Mouse (Mus musculus): Measurements from ENCODE around the gene Epha3. TPM values are rescaled to one million over a fixed set of nuclear protein-coding genes. Genes with fewer than 3 reads are reported as not detected.
A peak's percentile ranks its signal among the peaks of the same experiment; 100 is the strongest.

The Epha3 gene
- polyA plus RNA-seq, 1 experiment from 2014 or later, result 19.2 TPM

- Histone ChIP-seq H3K36me3 (ENCODE audit: control insufficient read depth, insufficient read depth, low read length) (no peaks in the 10 kb centered on the region), H3K4me1 (ENCODE audit: control insufficient read depth, insufficient read depth, low read depth, low read length) (no peaks in the 10 kb centered on the region), H3K4me3 (ENCODE audit: low read length) (no peak overlapping the region), H3K4me2 (ENCODE audit: low read length) (no peak overlapping the region), H3K27ac (ENCODE audit: low read depth, low read length) (no peak overlapping the region), H3K9me3 (ENCODE audit: control insufficient read depth, low read length) (no peaks in the 10 kb centered on the region), H3K27me3 (replicated peaks; ENCODE audit: control insufficient read depth, insufficient read depth, low read length) (no peaks in the 10 kb centered on the region), H3K9ac (ENCODE audit: low read depth, low read length) (no peak overlapping the region)
- no peak for ATAC-seq
Observed at GRCm38 (mm10) chr16:63646577-63646976, 217.4 kb downstream of the Epha3 start.

DNA sequence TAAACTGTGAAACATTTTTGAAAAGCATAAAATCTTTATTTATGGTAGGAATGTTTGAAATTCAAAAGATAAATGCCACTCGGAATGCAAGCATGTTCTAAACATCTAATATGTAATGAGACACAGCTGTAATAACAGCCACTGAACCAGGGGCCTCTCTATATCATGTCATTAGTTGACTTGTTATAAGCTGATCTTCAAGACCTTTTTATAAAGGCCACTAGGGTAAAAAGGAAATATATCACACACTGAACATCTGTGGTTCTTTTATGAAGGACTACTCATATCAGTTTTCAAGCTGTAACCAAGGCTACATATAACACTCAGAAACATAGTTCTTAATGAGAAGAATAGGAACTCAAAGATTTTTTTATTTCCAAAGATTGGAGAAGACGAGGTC, 221.3 kb downstream of the Epha3 start:
- Histone ChIP-seq H3K27me3 (replicated peaks; ENCODE audit: control insufficient read depth, insufficient read depth, low read length) (no peaks in the 10 kb centered on the region), H3K4me2 (ENCODE audit: low read length) (no peak overlapping the region), H3K27ac (ENCODE audit: low read depth, low read length) (no peak overlapping the region), H3K9ac (ENCODE audit: low read depth, low read length) (no peak overlapping the region), H3K9me3 (ENCODE audit: control insufficient read depth, low read length) (no peaks in the 10 kb centered on the region), H3K36me3 (ENCODE audit: control insufficient read depth, insufficient read depth, low read length) (no peaks in the 10 kb centered on the region), H3K4me1 (ENCODE audit: control insufficient read depth, insufficient read depth, low read depth, low read length) (no peaks in the 10 kb centered on the region), H3K4me3 (ENCODE audit: low read length) (no peak overlapping the region)
- 76% methylated on average over 2 of the region's 2 CpGs for WGBS
- ATAC-seq, result no peak

GRCm38 (mm10) chr16:63641603-63642002, 222.4 kb downstream of the Epha3 start:
- Histone ChIP-seq H3K4me2 (ENCODE audit: low read length) (no peak overlapping the region), H3K27ac (ENCODE audit: low read depth, low read length) (no peak overlapping the region), H3K36me3 (ENCODE audit: control insufficient read depth, insufficient read depth, low read length) (no peaks in the 10 kb centered on the region), H3K4me1 (ENCODE audit: control insufficient read depth, insufficient read depth, low read depth, low read length) (no peaks in the 10 kb centered on the region), H3K9me3 (ENCODE audit: control insufficient read depth, low read length) (no peaks in the 10 kb centered on the region), H3K9ac (ENCODE audit: low read depth, low read length) (no peak overlapping the region), H3K27me3 (replicated peaks; ENCODE audit: control insufficient read depth, insufficient read depth, low read length) (no peaks in the 10 kb centered on the region), H3K4me3 (ENCODE audit: low read length) (no peak overlapping the region)
- ATAC-seq, result no peak
- WGBS, result 65% methylated on average over 3 of the region's 3 CpGs

- Histone ChIP-seq H3K36me3 (ENCODE audit: control insufficient read depth, insufficient read depth, low read length) (no peaks in the 10 kb centered on the region), H3K4me3 (ENCODE audit: low read length) (no peak overlapping the region), H3K9ac (ENCODE audit: low read depth, low read length) (no peak overlapping the region), H3K27ac (ENCODE audit: low read depth, low read length) (no peak overlapping the region), H3K4me1 (ENCODE audit: control insufficient read depth, insufficient read depth, low read depth, low read length) (no peaks in the 10 kb centered on the region), H3K9me3 (ENCODE audit: control insufficient read depth, low read length) (no peaks in the 10 kb centered on the region), H3K27me3 (replicated peaks; ENCODE audit: control insufficient read depth, insufficient read depth, low read length) (no peaks in the 10 kb centered on the region), H3K4me2 (ENCODE audit: low read length) (no peak overlapping the region)
- 36% methylated on average over 6 of the region's 6 CpGs for WGBS
- no peak for ATAC-seq
Observed at GRCm38 (mm10) chr16:63638701-63639100, 225.3 kb downstream of the Epha3 start.

DNA sequence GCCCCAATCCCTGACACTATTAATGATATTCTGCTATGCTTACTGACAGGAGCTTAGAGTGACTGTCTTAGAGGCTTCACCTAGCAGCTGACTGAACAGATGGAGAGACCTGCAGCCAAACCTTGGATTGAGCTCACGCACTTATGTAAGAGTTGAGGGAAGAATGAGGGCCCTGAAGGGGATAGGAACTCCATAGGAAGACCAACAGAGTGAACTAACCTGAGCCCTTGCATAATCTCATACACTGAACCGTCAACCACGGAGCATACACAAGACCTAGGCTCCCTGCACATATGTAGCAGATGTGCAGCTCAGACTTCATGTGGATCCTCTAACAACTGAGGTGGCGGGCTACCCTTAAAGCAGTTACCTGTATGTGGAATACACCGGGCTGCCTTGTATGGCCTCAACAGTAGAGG, 230.2 kb downstream of the Epha3 start:
- no peak for ATAC-seq
- Histone ChIP-seq H3K9me3 (ENCODE audit: control insufficient read depth, low read length) (no peaks in the 10 kb centered on the region), H3K4me2 (ENCODE audit: low read length) (no peak overlapping the region), H3K27ac (ENCODE audit: low read depth, low read length) (no peak overlapping the region), H3K4me3 (ENCODE audit: low read length) (no peak overlapping the region), H3K9ac (ENCODE audit: low read depth, low read length) (no peak overlapping the region), H3K36me3 (ENCODE audit: control insufficient read depth, insufficient read depth, low read length) (no peaks in the 10 kb centered on the region), H3K27me3 (replicated peaks; ENCODE audit: control insufficient read depth, insufficient read depth, low read length) (no peaks in the 10 kb centered on the region), H3K4me1 (ENCODE audit: control insufficient read depth, insufficient read depth, low read depth, low read length) (no peaks in the 10 kb centered on the region)
- WGBS, result 93% methylated on average over 5 of the region's 5 CpGs

DNA sequence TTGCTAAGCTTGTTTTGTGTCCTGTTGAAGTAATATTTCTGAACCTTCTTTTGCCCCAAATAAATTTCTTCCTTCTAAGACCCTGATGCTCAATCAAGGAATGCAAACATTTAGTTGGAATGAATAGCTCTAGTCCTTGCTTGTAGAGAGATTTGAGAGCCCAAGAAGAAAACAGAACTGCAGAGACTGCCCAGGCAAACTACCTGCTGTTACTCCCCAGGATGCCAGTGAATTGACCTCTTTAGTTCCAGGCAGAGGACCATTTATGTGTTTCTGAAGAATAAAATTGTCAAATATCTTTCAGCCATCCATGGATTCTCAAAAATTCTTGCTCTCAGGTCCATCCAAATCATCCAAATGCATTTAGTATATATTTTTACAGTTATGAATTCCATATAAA, 238.7 kb downstream of the Epha3 start:
- Histone ChIP-seq H3K9ac (ENCODE audit: low read depth, low read length) (no peak overlapping the region), H3K27ac (ENCODE audit: low read depth, low read length) (no peak overlapping the region), H3K27me3 (replicated peaks; ENCODE audit: control insufficient read depth, insufficient read depth, low read length) (no peaks in the 10 kb centered on the region), H3K4me3 (ENCODE audit: low read length) (no peak overlapping the region), H3K36me3 (ENCODE audit: control insufficient read depth, insufficient read depth, low read length) (no peaks in the 10 kb centered on the region), H3K4me2 (ENCODE audit: low read length) (no peak overlapping the region), H3K9me3 (ENCODE audit: control insufficient read depth, low read length) (no peaks in the 10 kb centered on the region), H3K4me1 (ENCODE audit: control insufficient read depth, insufficient read depth, low read depth, low read length) (no peaks in the 10 kb centered on the region)
- ATAC-seq, result no peak

DNA sequence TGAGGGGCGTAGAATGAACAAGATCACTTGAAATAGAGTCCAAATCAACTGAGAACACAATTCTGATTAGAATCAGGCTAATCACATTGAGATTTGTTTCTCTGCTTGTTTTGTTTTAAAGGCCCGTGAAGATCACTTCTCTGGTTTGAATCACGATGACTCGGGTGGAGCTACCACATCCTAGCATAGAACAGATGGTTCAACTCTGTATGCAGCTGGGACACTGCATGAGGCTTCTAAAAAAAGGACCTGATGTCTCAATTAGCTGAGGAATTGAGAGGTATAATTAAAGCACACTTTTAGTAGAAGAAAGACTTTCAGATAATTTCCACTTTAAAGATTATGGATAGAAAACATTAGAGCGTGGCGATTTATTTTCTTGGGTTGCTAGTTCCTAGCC, 242.1 kb downstream of the Epha3 start:
- peak; percentile 76 for ATAC-seq
- Histone ChIP-seq H3K9ac (ENCODE audit: low read depth, low read length) (no peak overlapping the region), H3K27me3 (replicated peaks; ENCODE audit: control insufficient read depth, insufficient read depth, low read length) (no peaks in the 10 kb centered on the region), H3K4me1 (ENCODE audit: control insufficient read depth, insufficient read depth, low read depth, low read length) (no peaks in the 10 kb centered on the region), H3K36me3 (ENCODE audit: control insufficient read depth, insufficient read depth, low read length) (no peaks in the 10 kb centered on the region), H3K9me3 (ENCODE audit: control insufficient read depth, low read length) (no peaks in the 10 kb centered on the region), H3K4me3 (ENCODE audit: low read length) (no peak overlapping the region), H3K27ac (ENCODE audit: low read depth, low read length) (no peak overlapping the region), H3K4me2 (ENCODE audit: low read length) (no peak overlapping the region)
- WGBS, result 53% methylated on average over 6 of the region's 6 CpGs

DNA sequence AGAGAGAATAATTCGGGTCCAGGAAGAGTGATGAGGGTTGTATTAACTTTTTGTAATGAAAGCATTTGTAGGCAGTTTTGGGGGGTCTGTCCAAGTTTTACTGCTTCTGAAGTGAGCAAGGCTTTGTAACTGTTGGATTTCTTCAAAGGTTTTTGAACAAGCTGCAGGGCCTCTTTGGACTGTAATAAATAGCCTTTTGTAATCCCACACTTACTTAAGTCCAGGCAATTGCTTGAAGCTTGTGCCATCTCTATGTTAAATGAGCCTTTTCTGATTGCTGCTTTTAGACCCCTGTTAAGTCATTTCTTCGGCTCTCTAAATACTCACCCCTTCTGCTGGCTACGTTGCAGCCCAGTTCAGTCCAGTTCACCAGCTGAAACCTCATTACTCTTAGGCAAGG, 248.6 kb downstream of the Epha3 start:
- no peaks in the 10 kb centered on the region for H3K4me1 ChIP-seq (ENCODE audit: control insufficient read depth, insufficient read depth, low read depth, low read length)
- no peak overlapping the region for H3K9ac ChIP-seq (ENCODE audit: low read depth, low read length)
- H3K9me3 ChIP-seq (ENCODE audit: control insufficient read depth, low read length), result no peaks in the 10 kb centered on the region
- H3K36me3 ChIP-seq (ENCODE audit: control insufficient read depth, insufficient read depth, low read length), result no peaks in the 10 kb centered on the region
- no peak overlapping the region for H3K4me2 ChIP-seq (ENCODE audit: low read length)
- H3K27me3 ChIP-seq (replicated peaks; ENCODE audit: control insufficient read depth, insufficient read depth, low read length), result no peaks in the 10 kb centered on the region
- no peak for ATAC-seq
- no peak overlapping the region for H3K27ac ChIP-seq (ENCODE audit: low read depth, low read length)
- no peak overlapping the region for H3K4me3 ChIP-seq (ENCODE audit: low read length)
- WGBS, result 44% methylated on average over 3 of the region's 3 CpGs

- Histone ChIP-seq H3K4me1 (ENCODE audit: control insufficient read depth, insufficient read depth, low read depth, low read length) (no peaks in the 10 kb centered on the region), H3K9me3 (ENCODE audit: control insufficient read depth, low read length) (no peaks in the 10 kb centered on the region), H3K36me3 (ENCODE audit: control insufficient read depth, insufficient read depth, low read length) (no peaks in the 10 kb centered on the region), H3K9ac (ENCODE audit: low read depth, low read length) (no peak overlapping the region), H3K4me2 (ENCODE audit: low read length) (no peak overlapping the region), H3K27me3 (replicated peaks; ENCODE audit: control insufficient read depth, insufficient read depth, low read length) (no peaks in the 10 kb centered on the region), H3K4me3 (ENCODE audit: low read length) (no peak overlapping the region), H3K27ac (ENCODE audit: low read depth, low read length) (no peak overlapping the region)
- 92% methylated on average over 4 of the region's 4 CpGs for WGBS
- no peak for ATAC-seq
Observed at GRCm38 (mm10) chr16:63613006-63613405, 251.0 kb downstream of the Epha3 start.

DNA sequence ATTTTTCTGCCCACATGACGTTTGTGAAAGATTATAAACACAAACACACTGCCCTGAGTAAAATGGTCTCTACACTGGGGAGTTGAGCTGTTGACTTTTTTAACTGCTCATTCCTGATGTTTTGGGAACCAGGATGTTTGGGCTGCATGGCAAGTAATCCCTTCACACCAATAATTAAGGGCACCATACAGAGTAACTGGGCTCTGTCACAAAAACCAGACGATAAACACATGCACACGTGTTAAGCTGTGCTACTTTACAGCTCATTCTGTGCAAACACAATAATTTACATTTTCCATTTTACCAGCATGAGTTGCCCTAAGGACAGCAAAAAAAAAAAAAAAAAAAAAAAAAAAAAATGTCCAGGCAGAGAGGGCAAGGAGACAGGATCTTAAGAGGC, 263.7 kb downstream of the Epha3 start:
- H3K27ac ChIP-seq (ENCODE audit: low read depth, low read length), result no peak overlapping the region
- WGBS, result 38% methylated on average over 3 of the region's 3 CpGs
- no peak overlapping the region for H3K9ac ChIP-seq (ENCODE audit: low read depth, low read length)
- H3K4me1 ChIP-seq (ENCODE audit: control insufficient read depth, insufficient read depth, low read depth, low read length), result no peaks in the 10 kb centered on the region
- H3K9me3 ChIP-seq (ENCODE audit: control insufficient read depth, low read length), result no peaks in the 10 kb centered on the region
- H3K27me3 ChIP-seq (replicated peaks; ENCODE audit: control insufficient read depth, insufficient read depth, low read length), result no peaks in the 10 kb centered on the region
- H3K36me3 ChIP-seq (ENCODE audit: control insufficient read depth, insufficient read depth, low read length), result no peaks in the 10 kb centered on the region
- no peak overlapping the region for H3K4me3 ChIP-seq (ENCODE audit: low read length)
- no peak for ATAC-seq
- H3K4me2 ChIP-seq (ENCODE audit: low read length), result no peak overlapping the region
